Mouse (Mus musculus) myocyte (in vitro differentiated cells): ENCODE results near the gene Mgst2. TPM values are rescaled to one million over a fixed set of nuclear protein-coding genes. Genes with fewer than 3 reads are reported as not detected.

Source experiments
- H3K27me3 ChIP-seq: one replicate; pipeline ENCODE4 v1.6.1; 2011; ENCODE audit not compliant: control insufficient read depth, insufficient read depth, insufficient read length
- H3K36me3 ChIP-seq: one replicate; pipeline ENCODE4 v1.6.1; 2011; ENCODE audit not compliant: control insufficient read depth, insufficient read depth
- H3K4me2 ChIP-seq: one replicate; pipeline ENCODE4 v1.6.1; 2011; ENCODE audit warnings: low read depth, control low read depth
- H3K4me3 ChIP-seq: one replicate; pipeline ENCODE4 v1.5.1; 2011; ENCODE audit warnings: mild to moderate bottlenecking, control low read depth, moderate library complexity
- H3K79me2 ChIP-seq: one replicate; pipeline ENCODE4 v1.6.1; 2011; ENCODE audit not compliant: control insufficient read depth, insufficient read depth
- H3ac ChIP-seq: one replicate; pipeline ENCODE4 v1.6.1; 2011; ENCODE audit not compliant: control insufficient read depth, insufficient read length
- CEBPB ChIP-seq: IDR thresholded peaks from 2 replicates; pipeline ENCODE4 v1.6.1; 2011; ENCODE audit warnings: mild to moderate bottlenecking, moderate library complexity; ENCODE audit not compliant: poor library complexity, insufficient read depth, severe bottlenecking
- E2F4 ChIP-seq: IDR thresholded peaks from one replicate; pipeline ENCODE4 v1.6.1; 2011; ENCODE audit warnings: mild to moderate bottlenecking, control low read depth, moderate library complexity; ENCODE audit not compliant: insufficient read depth
- MAX ChIP-seq: IDR thresholded peaks from one replicate; pipeline ENCODE4 v1.6.1; 2011; ENCODE audit warnings: low read depth, mild to moderate bottlenecking, control low read depth
- MYOD1 ChIP-seq, 3 experiments: IDR thresholded peaks; one replicate each; pipeline ENCODE4 v1.6.1; 2011; ENCODE audit warnings: control low read depth in 2 of 3, low read depth in 2 of 3, mild to moderate bottlenecking in 2 of 3, moderate library complexity in 1 of 3; ENCODE audit not compliant: insufficient read length in 2 of 3, control insufficient read depth in 1 of 3
- MYOG ChIP-seq, 3 experiments: IDR thresholded peaks; one replicate each; pipeline ENCODE4 v1.6.1; 2011; ENCODE audit warnings: control low read depth in 2 of 3, low read depth in 2 of 3, mild to moderate bottlenecking in 2 of 3; ENCODE audit not compliant: insufficient read length in 2 of 3, control insufficient read depth in 1 of 3, insufficient read depth in 1 of 3
- POLR2A ChIP-seq: IDR thresholded peaks from one replicate; pipeline ENCODE4 v1.6.1; 2011; ENCODE audit warnings: low read depth, mild to moderate bottlenecking, control low read depth, moderate library complexity; ENCODE audit not compliant: insufficient read length
- POLR2AphosphoS2 ChIP-seq: IDR thresholded peaks from one replicate; pipeline ENCODE4 v1.6.1; 2011; ENCODE audit warnings: low read depth, control low read depth; ENCODE audit not compliant: insufficient read length
- REST ChIP-seq: IDR thresholded peaks from one replicate; pipeline ENCODE4 v1.6.1; 2011; ENCODE audit warnings: mild to moderate bottlenecking, control low read depth, moderate library complexity; ENCODE audit not compliant: insufficient read depth, insufficient read length
- SRF ChIP-seq: IDR thresholded peaks from one replicate; pipeline ENCODE4 v1.6.1; 2011; ENCODE audit warnings: low read depth; ENCODE audit not compliant: control insufficient read depth, insufficient read length
- TCF12 ChIP-seq: IDR thresholded peaks from one replicate; pipeline ENCODE4 v1.6.1; 2011; ENCODE audit warnings: mild to moderate bottlenecking, control low read depth; ENCODE audit not compliant: poor library complexity, insufficient read depth, severe bottlenecking
- TCF3 ChIP-seq: IDR thresholded peaks from one replicate; pipeline ENCODE4 v1.6.1; 2011; ENCODE audit warnings: low read depth, control low read depth; ENCODE audit not compliant: insufficient read length
- USF1 ChIP-seq: IDR thresholded peaks from one replicate; pipeline ENCODE4 v1.6.1; 2011; ENCODE audit warnings: low read depth, mild to moderate bottlenecking, control low read depth, moderate library complexity
- polyA plus RNA-seq: library from polyadenylated mRNA; unstranded; fragments of >200 nt; fragmentation: generic; extraction: Trizol; gene quantifications from one replicate; pipeline ENCODE4 v1.2.1, GENCODE M21; 2012; ENCODE audit warnings: missing spikeins

The Mgst2 gene
- polyA plus RNA-seq, 1 experiment = 3.0 TPM

- no peak for TF ChIP-seq MAX
- no peak for TF ChIP-seq REST
- TF ChIP-seq TCF3 = no peak
- no peak for TF ChIP-seq USF1
- no peak for TF ChIP-seq POLR2A
- Histone ChIP-seq H3K27me3 (peaks cover 9% of the 10 kb centered on the region), H3K4me2 (no peak overlapping the region), H3K36me3 (no peaks in the 10 kb centered on the region), H3K4me3 (no peak overlapping the region), H3ac (no peak overlapping the region), H3K79me2 (no peaks in the 10 kb centered on the region)
These were observed 32.4 kb upstream of the Mgst2 start for GRCm38 (mm10) chr3:51627741-51628140.

- Histone ChIP-seq H3K4me3 (no peak overlapping the region), H3K79me2 (no peaks in the 10 kb centered on the region), H3ac (no peak overlapping the region), H3K4me2 (no peak overlapping the region), H3K27me3 (peaks cover 9% of the 10 kb centered on the region), H3K36me3 (no peaks in the 10 kb centered on the region)
- TF ChIP-seq POLR2AphosphoS2 (no peak), MAX (no peak), TCF3 (no peak), CEBPB (no peak), SRF (no peak), TCF12 (no peak), POLR2A (no peak), E2F4 (no peak), USF1 (no peak), MYOG (IDR thresholded peaks at IDR 0.05; ENCODE audit: control insufficient read depth in 1 of 3, insufficient read depth in 1 of 3, insufficient read length in 2 of 3, low read depth in 2 of 3) (no peak), MYOD1 (IDR thresholded peaks at IDR 0.05; ENCODE audit: control insufficient read depth in 1 of 3, insufficient read length in 2 of 3, low read depth in 2 of 3) (no peak), REST (no peak)
These were observed 31.2 kb upstream of the Mgst2 start for GRCm38 (mm10) chr3:51628977-51629376.

GRCm38 (mm10) chr3:51630746-51631145 lies 29.4 kb upstream of the Mgst2 start:
- Histone ChIP-seq H3K79me2 (no peaks in the 10 kb centered on the region), H3K4me3 (no peak overlapping the region), H3K4me2 (no peak overlapping the region), H3K27me3 (peaks cover 9% of the 10 kb centered on the region), H3K36me3 (no peaks in the 10 kb centered on the region), H3ac (no peak overlapping the region)
- TF ChIP-seq MYOD1 (IDR thresholded peaks at IDR 0.05; ENCODE audit: control insufficient read depth in 1 of 3, insufficient read length in 2 of 3, low read depth in 2 of 3) (no peak), POLR2A (no peak), USF1 (no peak), TCF12 (no peak), E2F4 (no peak), MAX (no peak), SRF (no peak), REST (no peak), POLR2AphosphoS2 (no peak), CEBPB (no peak), MYOG (IDR thresholded peaks at IDR 0.05; ENCODE audit: control insufficient read depth in 1 of 3, insufficient read depth in 1 of 3, insufficient read length in 2 of 3, low read depth in 2 of 3) (no peak), TCF3 (no peak)

GRCm38 (mm10) chr3:51631971-51632370 lies 28.2 kb upstream of the Mgst2 start:
- TF ChIP-seq E2F4 = no peak
- TF ChIP-seq MYOG (IDR thresholded peaks at IDR 0.05; ENCODE audit: control insufficient read depth in 1 of 3, insufficient read depth in 1 of 3, insufficient read length in 2 of 3, low read depth in 2 of 3) = no peak
- no peak for TF ChIP-seq TCF12
- TF ChIP-seq POLR2A = no peak
- no peak for TF ChIP-seq USF1
- TF ChIP-seq SRF = no peak
- no peak for TF ChIP-seq POLR2AphosphoS2
- no peak for TF ChIP-seq MAX
- no peak for TF ChIP-seq REST
- TF ChIP-seq CEBPB = no peak
- no peak for TF ChIP-seq MYOD1 (IDR thresholded peaks at IDR 0.05; ENCODE audit: control insufficient read depth in 1 of 3, insufficient read length in 2 of 3, low read depth in 2 of 3)
- no peak for TF ChIP-seq TCF3

GRCm38 (mm10) chr3:51634451-51634850 lies 25.7 kb upstream of the Mgst2 start:
- no peaks in the 10 kb centered on the region for H3K27me3 ChIP-seq
- H3K36me3 ChIP-seq = no peaks in the 10 kb centered on the region
- H3K4me3 ChIP-seq = no peak overlapping the region
- no peaks in the 10 kb centered on the region for H3K79me2 ChIP-seq
- no peak overlapping the region for H3ac ChIP-seq
- TF ChIP-seq MAX (no peak), POLR2AphosphoS2 (no peak), REST (no peak), E2F4 (no peak), TCF3 (no peak), TCF12 (no peak), POLR2A (no peak), USF1 (no peak), MYOD1 (IDR thresholded peaks at IDR 0.05; ENCODE audit: control insufficient read depth in 1 of 3, insufficient read length in 2 of 3, low read depth in 2 of 3) (no peak)
- no peak overlapping the region for H3K4me2 ChIP-seq

More at GRCm38 (mm10) chr3:51631971-51632370, 28.2 kb upstream of the Mgst2 start:
- no peak overlapping the region for H3K4me2 ChIP-seq
- peaks cover 2% of the 10 kb centered on the region for H3K27me3 ChIP-seq
- no peaks in the 10 kb centered on the region for H3K79me2 ChIP-seq
- no peak overlapping the region for H3K4me3 ChIP-seq
- no peak overlapping the region for H3ac ChIP-seq
- no peaks in the 10 kb centered on the region for H3K36me3 ChIP-seq
